38 mouse cellular contexts compared by ENCODE assay signal in genomic region chr3:116960414-116960813, GRCm38 (mm10). TPM values are rescaled to one million over a fixed set of nuclear protein-coding genes. Genes with fewer than 3 reads are reported as not detected.
"Had no signal": no experiment of that assay in that cellular context is flagged by ENCODE, and none has a peak within 500 bp of the region (broad histone marks: within the 10 kb centered on the region; RNA-seq: fewer than 3 reads in every experiment).

No protein-coding gene starts in this region.

- H3K4me3 ChIP-seq: heart, embryonic 10.5 days; heart, embryonic 12.5 days; hindbrain, embryonic 13.5 days; hindbrain, embryonic 15.5 days; kidney, embryonic 15.5 days; layer of hippocampus, adult 2 months; left cerebral cortex, adult 2 months; limb, embryonic 10.5 days; limb, embryonic 12.5 days; liver, embryonic 13.5 days; liver, embryonic 15.5 days had no signal

- ATAC-seq: hindbrain, postnatal 0 days; intestine, embryonic 16.5 days had no signal

- H3K27me3 ChIP-seq: heart, embryonic 12.5 days; hindbrain, embryonic 13.5 days; hindbrain, embryonic 15.5 days; kidney, embryonic 15.5 days; limb, embryonic 12.5 days; liver, embryonic 13.5 days; liver, embryonic 15.5 days had no signal

- H3K36me3 ChIP-seq: heart, embryonic 10.5 days; heart, embryonic 12.5 days; hindbrain, embryonic 13.5 days; hindbrain, embryonic 15.5 days; kidney, embryonic 15.5 days; limb, embryonic 10.5 days; limb, embryonic 12.5 days; liver, embryonic 13.5 days; liver, embryonic 15.5 days had no signal

- H3K4me1 ChIP-seq: heart, embryonic 10.5 days; heart, embryonic 12.5 days; hindbrain, embryonic 13.5 days; hindbrain, embryonic 15.5 days; kidney, embryonic 15.5 days; limb, embryonic 10.5 days; limb, embryonic 12.5 days; liver, embryonic 13.5 days; liver, embryonic 15.5 days had no signal

- H3K9ac ChIP-seq: heart, embryonic 12.5 days; hindbrain, embryonic 13.5 days; hindbrain, embryonic 15.5 days; kidney, embryonic 15.5 days; limb, embryonic 12.5 days; liver, embryonic 13.5 days; liver, embryonic 15.5 days had no signal

- DNase-seq: gastrocnemius, postnatal 14 days; gastrocnemius, postnatal 36 days; heart, adult 18-20 months; heart, postnatal 10 days; heart, postnatal 36 days; kidney, adult 11 months; kidney, adult 2 months; kidney, adult 9 months; kidney, postnatal 14 days; kidney, postnatal 36 days; liver; liver, embryonic 13.5 days had no signal

- H3K27ac ChIP-seq: heart, embryonic 10.5 days; hindbrain, embryonic 13.5 days; hindbrain, embryonic 15.5 days; hindbrain, postnatal 0 days; kidney, embryonic 15.5 days; kidney, postnatal 0 days; layer of hippocampus, adult 2 months; left cerebral cortex, adult 2 months; limb, embryonic 10.5 days; limb, embryonic 12.5 days; liver, embryonic 13.5 days; liver, embryonic 15.5 days had no signal

RNA-seq across cellular contexts. Expression of gene 4930455H04Rik, which starts 7.7 kb away (rescaled TPM):
- total RNA-seq: gastrocnemius, adult 18-20 months; heart, postnatal 36 days; hematopoietic stem cell, adult 5-6 weeks; hindbrain, postnatal 0 days; layer of hippocampus, adult 2 months; layer of hippocampus, postnatal 10 days; layer of hippocampus, postnatal 25 days; left cerebral cortex, adult 2 months; left cerebral cortex, postnatal 14 days; left cerebral cortex, postnatal 36 days had no signal
- polyA plus RNA-seq: gonadal fat pad, adult 2 months; heart, embryonic 10.5 days; heart, embryonic 12.5 days; heart, embryonic 14.5 days; hindbrain, embryonic 11.5 days; hindbrain, embryonic 13.5 days; hindbrain, embryonic 15.5 days; hindbrain, postnatal 0 days; intestine, embryonic 14.5 days; intestine, embryonic 16.5 days; kidney, adult 2 months; kidney, embryonic 15.5 days; kidney, postnatal 0 days; large intestine, adult 2 months; limb, embryonic 10.5 days; limb, embryonic 12.5 days; limb, embryonic 14.5 days; liver, embryonic 11.5 days; liver, embryonic 13.5 days; liver, embryonic 15.5 days had no signal

RNA-seq across cellular contexts. Expression of gene Palmd, which starts 8.4 kb away (rescaled TPM):
- total RNA-seq: hematopoietic stem cell, adult 5-6 weeks had no signal
